Mouse (Mus musculus): Measurements from ENCODE around the gene Ccdc9b.

Ccdc9b gene

GRCm38 (mm10) chr2:118747301-118747960 lies 15.0 kb downstream of the Ccdc9b start:
- DNase-seq (ENCODE audit: low spot score), result peak; percentile 2

GRCm38 (mm10) chr2:118745915-118746901 lies 16.3 kb downstream of the Ccdc9b start:
- no peak for DNase-seq (ENCODE audit: low spot score)

- DNase-seq (ENCODE audit: low spot score), result peak; percentile 84
Observed at GRCm38 (mm10) chr2:118745232-118745884, 17.1 kb downstream of the Ccdc9b start, which contains the start of gene Inafm2. Gene Inafm2, plus strand, starts transcription at chr2:118745758.

- no peak for DNase-seq (ENCODE audit: low spot score)
Observed at GRCm38 (mm10) chr2:118744621-118745020, 17.8 kb downstream of the Ccdc9b start.

GRCm38 (mm10) chr2:118743261-118743943 lies 19.1 kb downstream of the Ccdc9b start:
- DNase-seq (ENCODE audit: low spot score), result no peak

GRCm38 (mm10) chr2:118741183-118741582 lies 21.3 kb downstream of the Ccdc9b start:
- no peak for DNase-seq (ENCODE audit: low spot score)

- no peak for DNase-seq (ENCODE audit: low spot score)
Observed at GRCm38 (mm10) chr2:118740341-118740740, 22.1 kb downstream of the Ccdc9b start.

GRCm38 (mm10) chr2:118733341-118733740 lies 29.1 kb downstream of the Ccdc9b start:
- no peak for DNase-seq (ENCODE audit: low spot score)

- DNase-seq (ENCODE audit: low spot score), result no peak
Observed at GRCm38 (mm10) chr2:118731981-118732380, 30.5 kb downstream of the Ccdc9b start.

GRCm38 (mm10) chr2:118730622-118730915 lies 31.9 kb downstream of the Ccdc9b start:
- DNase-seq (ENCODE audit: low spot score), result peak; percentile 56

GRCm38 (mm10) chr2:118729816-118730621 lies 32.4 kb downstream of the Ccdc9b start:
- no peak for DNase-seq (ENCODE audit: low spot score)

- DNase-seq (ENCODE audit: low spot score), result no peak
Observed at GRCm38 (mm10) chr2:118729194-118729593, 33.3 kb downstream of the Ccdc9b start.

- DNase-seq (ENCODE audit: low spot score), result no peak
Observed at GRCm38 (mm10) chr2:118728337-118728736, 34.1 kb downstream of the Ccdc9b start, which contains the start of gene Plcb2. Gene Plcb2, minus strand, starts transcription at chr2:118728438.

GRCm38 (mm10) chr2:118727911-118728310 lies 34.5 kb downstream of the Ccdc9b start:
- DNase-seq (ENCODE audit: low spot score), result no peak

- no peak for DNase-seq (ENCODE audit: low spot score)
Observed at GRCm38 (mm10) chr2:118726873-118727272, 35.6 kb downstream of the Ccdc9b start.

GRCm38 (mm10) chr2:118725511-118725910 lies 37.0 kb downstream of the Ccdc9b start:
- DNase-seq (ENCODE audit: low spot score), result no peak

- no peak for DNase-seq (ENCODE audit: low spot score)
Observed at GRCm38 (mm10) chr2:118723693-118724486, 38.6 kb downstream of the Ccdc9b start.

GRCm38 (mm10) chr2:118716677-118717076 lies 45.8 kb downstream of the Ccdc9b start:
- no peak for DNase-seq (ENCODE audit: low spot score)

GRCm38 (mm10) chr2:118714230-118714629 lies 48.2 kb downstream of the Ccdc9b start:
- DNase-seq (ENCODE audit: low spot score), result no peak

GRCm38 (mm10) chr2:118713631-118714030 lies 48.8 kb downstream of the Ccdc9b start:
- no peak for DNase-seq (ENCODE audit: low spot score)
